Mouse (Mus musculus) hindbrain, embryonic 13.5 days (tissue): ENCODE data around the gene Mpo. TPM values are rescaled to one million over a fixed set of nuclear protein-coding genes. Genes with fewer than 3 reads are reported as not detected.

Experiments used
- ATAC-seq: fragments of 200-750 bp; cut with Nextera tagmentation; 2 replicates; pipeline ENCODE4 v1.8.0; 2017; ENCODE audit warnings: moderate TSS enrichment; ENCODE audit not compliant: low FRiP score
- H3K27ac ChIP-seq: fragments of 300-500 bp; sonication (generic); 2 replicates; pipeline ENCODE4 v1.5.1; 2015; ENCODE audit warnings: inconsistent platforms, mild to moderate bottlenecking, moderate library complexity
- H3K27me3 ChIP-seq: fragments of 300-500 bp; sonication (generic); 2 replicates; pipeline ENCODE4 v1.6.1; 2015; ENCODE audit warnings: mild to moderate bottlenecking, inconsistent platforms
- H3K36me3 ChIP-seq: fragments of 300-500 bp; sonication (generic); 2 replicates; pipeline ENCODE4 v1.6.1; 2015; ENCODE audit warnings: mild to moderate bottlenecking, inconsistent platforms
- H3K4me1 ChIP-seq: fragments of 300-500 bp; sonication (generic); replicated peaks from 2 replicates; pipeline ENCODE4 v1.6.1; 2015; ENCODE audit warnings: inconsistent platforms
- H3K4me2 ChIP-seq: fragments of 300-500 bp; sonication (generic); 2 replicates; pipeline ENCODE4 v1.6.1; 2015; ENCODE audit warnings: inconsistent platforms, mild to moderate bottlenecking, moderate library complexity
- H3K4me3 ChIP-seq: fragments of 300-500 bp; sonication (generic); 2 replicates; pipeline ENCODE4 v1.5.1; 2015; ENCODE audit warnings: mild to moderate bottlenecking, inconsistent platforms
- H3K9ac ChIP-seq: fragments of 300-500 bp; sonication (generic); 2 replicates; pipeline ENCODE4 v1.6.1; 2015; ENCODE audit warnings: mild to moderate bottlenecking, inconsistent platforms
- H3K9me3 ChIP-seq: fragments of 300-500 bp; sonication (generic); 2 replicates; pipeline ENCODE4 v1.6.1; 2016; ENCODE audit warnings: inconsistent platforms
- WGBS: fragments of 180-500 bp; shearing (Covaris S2); methylation state at CpG from one replicate; pipeline ENCODE4 v1.1.7; 2015; 5-methylcytosine and 5-hydroxymethylcytosine counted together
- polyA plus RNA-seq: library from polyadenylated mRNA; unstranded; fragments of >200 nt; fragmentation: Nextera tagmentation; extraction: Ambion mirVana; gene quantifications from 2 replicates; pipeline ENCODE4 v1.2.1, GENCODE M21; 2015

Mpo gene
- polyA plus RNA-seq, 1 experiment from 2014 or later, result 0.65 TPM

DNA sequence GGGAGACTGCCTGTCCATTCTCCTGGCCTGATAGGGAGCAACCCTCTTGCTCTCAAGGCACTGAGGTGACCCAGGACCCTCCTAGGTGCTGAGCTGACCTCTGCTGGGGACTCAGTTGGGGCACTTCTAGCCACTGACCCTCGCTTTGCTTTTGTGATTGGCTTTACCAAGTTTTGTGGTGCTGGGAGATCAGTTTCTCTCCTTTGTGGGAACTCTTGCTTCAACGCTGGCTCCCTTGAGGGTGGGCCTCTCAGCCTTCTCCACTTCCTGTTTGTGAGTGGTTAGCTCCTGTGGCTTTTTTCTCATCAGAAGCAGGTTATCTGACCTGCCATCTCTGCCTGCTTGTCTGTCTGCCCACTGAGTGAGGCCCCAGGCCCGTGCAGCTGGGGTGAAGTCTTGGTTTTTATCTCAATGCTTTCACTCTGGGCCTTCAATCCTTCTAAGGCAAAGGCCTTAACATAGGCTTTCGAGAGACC, 41.9 kb upstream of the Mpo start:
- Histone ChIP-seq H3K4me1 (no peaks in the 10 kb centered on the region), H3K36me3 (no peaks in the 10 kb centered on the region), H3K4me2 (no peak overlapping the region), H3K27ac (no peak overlapping the region), H3K4me3 (no peak overlapping the region), H3K9me3 (no peaks in the 10 kb centered on the region), H3K9ac (no peak overlapping the region), H3K27me3 (0 out of 2 replicates have a peak, but pooled peaks cover 8% of the 10 kb centered on the region)
- no peak for ATAC-seq
- 78% methylated on average over 4 of the region's 4 CpGs for WGBS

DNA sequence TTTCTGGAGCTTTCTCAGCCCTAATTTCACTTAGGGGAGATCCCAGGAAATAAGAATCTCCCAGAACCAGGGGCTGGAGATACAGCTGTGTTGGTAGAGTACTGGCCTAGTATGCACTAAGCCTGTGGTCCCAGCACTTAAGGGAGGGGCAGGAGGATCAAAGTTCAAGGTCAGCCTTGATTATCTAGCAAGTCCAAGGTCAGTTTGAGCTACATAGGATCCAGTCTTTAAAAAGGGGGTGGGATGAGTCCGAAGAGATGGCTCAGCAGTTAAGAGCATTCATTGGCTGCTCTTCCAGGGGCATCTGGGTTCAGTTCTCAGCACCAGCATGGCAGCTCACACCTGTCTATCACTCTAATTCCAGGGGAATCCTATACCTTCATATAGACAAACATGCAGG, 41.1 kb upstream of the Mpo start:
- ATAC-seq, result no peak
- Histone ChIP-seq H3K27ac (no peak overlapping the region), H3K9ac (no peak overlapping the region), H3K36me3 (no peaks in the 10 kb centered on the region), H3K27me3 (peaks cover 12% of the 10 kb centered on the region; the same call in 1 of the 2 replicates), H3K4me1 (no peaks in the 10 kb centered on the region), H3K4me2 (no peak overlapping the region), H3K9me3 (no peaks in the 10 kb centered on the region), H3K4me3 (no peak overlapping the region)
- WGBS, result 83% methylated on average over 1 of the region's 1 CpGs

DNA sequence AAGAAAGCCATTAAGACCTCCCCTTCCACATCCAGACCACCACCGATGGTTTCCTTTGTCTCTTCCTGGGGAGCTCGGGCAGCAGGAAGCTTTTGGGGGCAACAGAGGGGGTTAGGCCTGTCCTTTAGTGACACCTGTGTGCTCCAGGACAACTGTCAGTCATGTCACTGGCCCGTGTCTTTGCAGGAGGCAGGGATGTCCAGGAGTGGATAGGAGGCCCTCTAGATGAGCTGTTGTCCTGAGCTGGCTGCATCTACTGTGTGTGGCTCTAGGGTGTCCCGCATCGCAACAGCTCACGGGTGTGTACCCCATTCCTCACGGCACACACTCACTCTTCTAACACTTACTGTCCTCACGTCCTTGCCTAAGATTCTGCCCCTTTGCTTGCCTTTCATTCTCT, 40.1 kb upstream of the Mpo start:
- ATAC-seq, result no peak

DNA sequence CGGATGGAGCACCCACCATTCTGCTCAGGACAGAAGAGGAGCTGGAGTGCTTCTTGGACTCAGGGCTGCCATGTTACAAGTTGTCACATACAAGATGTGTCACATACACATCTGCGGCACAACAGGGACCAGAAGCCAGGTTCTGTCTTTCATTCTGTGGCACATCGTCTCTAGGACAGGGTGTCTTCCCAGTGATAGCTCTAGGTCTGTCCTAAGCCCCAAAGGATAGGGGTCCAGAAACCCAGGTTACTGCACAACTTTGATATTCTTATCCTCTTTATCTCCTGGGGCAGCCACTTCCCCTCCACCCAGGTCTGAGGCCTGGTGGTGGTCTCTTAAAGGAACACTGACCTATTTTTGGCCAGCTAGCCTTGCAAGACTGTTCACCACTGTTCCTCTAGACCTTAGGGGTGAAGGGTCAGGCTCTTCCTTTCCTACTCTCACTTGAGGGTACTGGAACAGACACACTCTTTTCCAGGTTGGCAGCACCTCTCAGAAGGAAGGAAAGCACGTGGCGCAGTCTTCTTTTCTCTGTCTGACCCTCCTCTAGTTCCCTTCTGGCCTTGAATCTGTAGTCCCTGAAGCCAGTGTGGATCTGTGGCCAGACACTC, 39.4 kb upstream of the Mpo start:
- Histone ChIP-seq H3K4me3 (no peak overlapping the region), H3K9me3 (no peaks in the 10 kb centered on the region), H3K27me3 (peaks cover 10% of the 10 kb centered on the region; the same call in 1 of the 2 replicates), H3K4me1 (no peaks in the 10 kb centered on the region), H3K36me3 (no peaks in the 10 kb centered on the region), H3K27ac (no peak overlapping the region), H3K9ac (no peak overlapping the region), H3K4me2 (no peak overlapping the region)
- 90% methylated on average over 5 of the region's 5 CpGs for WGBS
- ATAC-seq, result no peak

More for the DNA sequence above, 40.1 kb upstream of the Mpo start:
- H3K4me2 ChIP-seq, result no peak overlapping the region
- no peak overlapping the region for H3K27ac ChIP-seq
- H3K9ac ChIP-seq, result no peak overlapping the region
- no peaks in the 10 kb centered on the region for H3K36me3 ChIP-seq
- no peak overlapping the region for H3K4me3 ChIP-seq
- 88% methylated on average over 8 of the region's 8 CpGs for WGBS
- H3K9me3 ChIP-seq, result no peaks in the 10 kb centered on the region
- peaks cover 15% of the 10 kb centered on the region; the same call in 1 of the 2 replicates for H3K27me3 ChIP-seq
- no peaks in the 10 kb centered on the region for H3K4me1 ChIP-seq

DNA sequence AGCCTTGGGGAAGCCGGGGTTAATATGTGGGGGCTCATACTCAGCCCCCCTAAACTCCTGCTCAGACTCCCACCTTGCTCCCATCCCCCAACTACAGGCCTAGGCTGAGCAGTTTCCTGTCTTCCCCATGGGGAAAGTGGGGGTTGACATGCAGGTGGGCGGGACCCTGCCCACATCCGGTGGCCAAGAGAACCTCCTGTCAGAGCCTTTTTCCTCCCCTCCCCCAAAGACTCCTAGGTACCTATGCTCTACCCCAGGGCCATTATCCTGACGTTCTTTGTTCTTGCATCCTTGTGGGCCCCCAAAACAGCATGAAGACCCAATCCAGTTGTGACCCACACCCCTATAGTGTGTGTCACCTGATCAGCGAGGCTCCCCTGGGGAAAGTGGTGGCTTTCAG, 38.8 kb upstream of the Mpo start:
- peaks cover 6% of the 10 kb centered on the region; the same call in 1 of the 2 replicates for H3K27me3 ChIP-seq

DNA sequence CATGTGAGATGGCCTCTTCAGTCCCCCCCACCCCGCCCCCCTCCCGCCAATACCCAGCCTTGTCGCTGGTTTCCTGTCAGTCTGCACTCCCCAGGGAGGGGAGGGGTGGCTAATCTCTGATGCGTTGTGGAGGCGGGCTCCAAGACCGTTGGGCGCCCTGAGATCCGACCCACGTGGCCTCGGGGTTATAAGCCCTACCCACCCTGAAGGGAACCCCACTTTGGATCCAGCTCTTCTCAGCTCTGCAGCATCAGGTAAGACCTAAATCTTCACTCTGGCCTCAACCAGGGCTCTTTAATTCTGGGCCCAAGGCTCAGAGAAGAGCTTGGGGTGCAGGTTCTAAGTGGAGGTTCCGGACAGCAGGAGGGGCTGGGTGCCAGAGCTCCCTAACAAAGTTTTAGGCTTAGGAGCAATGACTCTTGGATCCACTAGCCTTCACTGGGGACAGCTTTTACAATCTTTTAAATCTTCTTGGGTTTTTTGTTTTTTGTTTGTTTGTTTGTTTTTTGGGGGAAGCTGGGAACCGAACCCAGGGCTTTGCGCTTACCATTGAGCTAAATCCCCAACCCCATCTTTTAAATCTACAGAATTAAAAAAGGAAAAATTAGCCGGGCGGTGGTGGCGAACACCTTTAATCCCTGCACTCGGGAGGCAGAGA, 37.9 kb upstream of the Mpo start:
- Histone ChIP-seq H3K4me3 (no peak overlapping the region), H3K4me1 (peaks cover 9% of the 10 kb centered on the region), H3K9me3 (no peaks in the 10 kb centered on the region), H3K4me2 (no peak overlapping the region), H3K27me3 (peaks cover 6% of the 10 kb centered on the region; the same call in 1 of the 2 replicates), H3K27ac (no peak overlapping the region), H3K36me3 (no peaks in the 10 kb centered on the region), H3K9ac (no peak overlapping the region)
- 80% methylated on average over 17 of the region's 17 CpGs for WGBS
- ATAC-seq, result no peak

More for the DNA sequence above, 38.8 kb upstream of the Mpo start:
- Histone ChIP-seq H3K27ac (no peak overlapping the region), H3K4me1 (peaks cover 2% of the 10 kb centered on the region), H3K36me3 (no peaks in the 10 kb centered on the region), H3K9ac (no peak overlapping the region), H3K4me3 (no peak overlapping the region), H3K9me3 (no peaks in the 10 kb centered on the region), H3K4me2 (no peak overlapping the region)
- WGBS, result 74% methylated on average over 5 of the region's 5 CpGs
- ATAC-seq, result no peak

DNA sequence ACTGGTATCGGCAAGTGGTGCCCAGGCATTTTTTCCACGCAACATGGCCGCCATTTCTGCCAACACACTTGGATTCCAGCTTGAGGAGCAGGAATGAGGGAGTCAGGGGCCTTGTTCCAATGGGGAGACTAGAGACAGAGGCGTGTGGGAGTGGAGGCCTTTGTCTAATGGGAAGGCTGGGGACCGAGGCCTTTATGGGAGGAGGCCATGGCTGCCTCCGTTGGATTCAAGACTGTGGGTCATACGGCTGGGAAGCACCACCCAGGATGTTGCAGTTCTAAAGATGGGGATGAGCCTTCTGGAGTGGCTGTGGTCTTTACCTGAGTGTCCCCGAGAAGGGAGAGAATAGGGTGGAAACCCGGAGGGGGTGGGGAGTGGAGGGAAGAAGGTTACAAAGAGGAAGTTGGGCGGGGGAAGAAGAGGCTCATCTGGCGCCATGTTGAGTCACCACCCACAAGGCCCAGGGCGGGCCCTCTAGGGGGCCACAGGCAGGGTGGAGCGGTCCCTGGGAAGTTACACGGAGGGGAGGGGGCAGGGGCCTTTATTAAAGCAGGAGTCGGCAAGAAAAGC, 37.0 kb upstream of the Mpo start:
- no peak overlapping the region for H3K4me2 ChIP-seq
- H3K9me3 ChIP-seq, result no peaks in the 10 kb centered on the region
- ATAC-seq, result no peak
- 91% methylated on average over 15 of the region's 15 CpGs for WGBS
- H3K4me3 ChIP-seq, result no peak overlapping the region
- peaks cover 9% of the 10 kb centered on the region for H3K27me3 ChIP-seq
- no peak overlapping the region for H3K27ac ChIP-seq
- H3K9ac ChIP-seq, result no peak overlapping the region
- peaks cover 17% of the 10 kb centered on the region for H3K4me1 ChIP-seq
- H3K36me3 ChIP-seq, result no peaks in the 10 kb centered on the region

DNA sequence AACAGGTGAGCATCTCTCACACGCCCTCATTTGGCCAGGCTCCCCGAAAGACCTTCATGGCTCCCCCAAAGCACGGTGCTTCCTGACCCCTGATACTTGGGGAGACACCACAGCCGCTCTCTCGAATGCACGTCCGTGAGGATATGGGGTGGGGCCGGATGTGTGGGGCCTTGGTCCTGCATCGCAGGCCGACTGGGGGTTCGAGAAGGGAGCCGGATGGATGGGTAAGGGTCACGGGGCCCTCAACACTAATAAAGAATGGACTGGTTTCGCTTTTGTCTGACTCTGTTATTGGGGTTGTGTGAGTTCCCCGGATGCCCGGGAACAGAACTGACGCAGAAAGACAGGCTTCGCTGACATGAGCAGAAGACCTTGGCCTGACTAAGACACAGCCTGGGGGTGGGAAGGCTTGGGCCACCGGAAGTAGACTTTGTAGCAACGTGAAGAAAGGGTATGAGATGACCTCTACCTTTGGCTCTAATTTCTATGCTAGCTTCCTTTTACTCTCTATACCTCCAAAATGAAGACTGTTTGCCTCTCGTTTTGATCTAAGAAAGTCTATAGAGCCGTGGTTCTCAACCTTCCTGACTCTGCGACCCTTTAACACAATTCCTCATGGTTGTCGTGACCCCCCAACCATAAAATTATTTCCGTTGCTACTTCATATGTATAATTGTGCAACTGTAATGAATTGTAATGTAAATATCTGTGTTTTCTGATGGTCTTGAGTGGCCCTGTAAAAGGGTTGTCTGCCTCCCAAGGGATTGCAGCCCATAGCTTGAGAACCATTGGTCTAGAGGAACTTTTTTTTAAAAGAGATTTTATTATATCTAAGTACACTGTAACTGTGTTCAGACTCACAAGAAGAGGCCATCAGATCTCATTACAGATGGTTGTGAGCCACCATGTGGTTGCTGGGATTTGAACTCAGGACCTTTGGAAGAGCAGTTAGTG, 36.1 kb upstream of the Mpo start:
- no peak overlapping the region for H3K9ac ChIP-seq
- no peaks in the 10 kb centered on the region for H3K36me3 ChIP-seq
- 86% methylated on average over 25 of the region's 25 CpGs for WGBS
- no peak overlapping the region for H3K4me2 ChIP-seq
- peaks cover 27% of the 10 kb centered on the region for H3K4me1 ChIP-seq
- no peak overlapping the region for H3K4me3 ChIP-seq
- H3K9me3 ChIP-seq, result no peaks in the 10 kb centered on the region
- no peak overlapping the region for H3K27ac ChIP-seq
- peaks cover 19% of the 10 kb centered on the region for H3K27me3 ChIP-seq
- no peak for ATAC-seq

DNA sequence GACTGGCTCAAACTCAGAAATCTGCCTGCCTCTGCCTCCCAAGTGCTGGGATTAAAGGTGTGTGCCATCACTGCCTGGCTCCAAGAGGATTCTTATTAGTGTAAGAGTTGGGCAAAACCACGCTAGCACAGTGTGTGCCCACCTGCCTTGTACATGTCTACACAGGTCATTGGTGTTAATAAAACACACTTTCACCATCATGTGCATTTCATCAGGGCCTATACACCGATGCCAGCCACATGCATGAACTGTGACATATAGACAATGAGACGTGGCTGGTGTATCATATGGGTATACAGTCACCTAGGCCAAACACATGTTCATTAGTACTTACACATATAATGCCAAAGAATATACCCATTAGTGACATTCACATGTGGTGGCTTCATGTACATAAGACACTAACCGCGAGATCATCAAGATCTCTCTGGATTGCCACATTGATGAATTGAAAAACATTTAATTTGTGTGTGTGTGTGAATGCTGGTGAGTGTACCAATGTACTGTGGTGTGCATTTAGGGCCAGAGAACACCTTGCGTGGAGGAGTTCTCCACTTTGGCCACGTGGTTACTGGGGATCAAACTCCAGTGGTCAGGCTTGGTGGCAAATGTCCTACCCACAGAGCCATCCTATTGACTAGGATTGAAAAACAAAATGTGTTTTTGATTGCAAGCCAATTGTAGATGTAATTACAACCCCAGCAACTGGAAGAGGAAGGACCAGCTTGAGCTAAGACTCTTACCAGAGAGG, 35.0 kb upstream of the Mpo start:
- no peak overlapping the region for H3K4me2 ChIP-seq
- no peak for ATAC-seq
- H3K27me3 ChIP-seq, result peaks cover 27% of the 10 kb centered on the region
- no peak overlapping the region for H3K4me3 ChIP-seq
- no peaks in the 10 kb centered on the region for H3K36me3 ChIP-seq
- H3K4me1 ChIP-seq, result peaks cover 37% of the 10 kb centered on the region
- H3K9me3 ChIP-seq, result no peaks in the 10 kb centered on the region
- H3K27ac ChIP-seq, result no peak overlapping the region
- H3K9ac ChIP-seq, result no peak overlapping the region
- WGBS, result 84% methylated on average over 7 of the region's 7 CpGs

DNA sequence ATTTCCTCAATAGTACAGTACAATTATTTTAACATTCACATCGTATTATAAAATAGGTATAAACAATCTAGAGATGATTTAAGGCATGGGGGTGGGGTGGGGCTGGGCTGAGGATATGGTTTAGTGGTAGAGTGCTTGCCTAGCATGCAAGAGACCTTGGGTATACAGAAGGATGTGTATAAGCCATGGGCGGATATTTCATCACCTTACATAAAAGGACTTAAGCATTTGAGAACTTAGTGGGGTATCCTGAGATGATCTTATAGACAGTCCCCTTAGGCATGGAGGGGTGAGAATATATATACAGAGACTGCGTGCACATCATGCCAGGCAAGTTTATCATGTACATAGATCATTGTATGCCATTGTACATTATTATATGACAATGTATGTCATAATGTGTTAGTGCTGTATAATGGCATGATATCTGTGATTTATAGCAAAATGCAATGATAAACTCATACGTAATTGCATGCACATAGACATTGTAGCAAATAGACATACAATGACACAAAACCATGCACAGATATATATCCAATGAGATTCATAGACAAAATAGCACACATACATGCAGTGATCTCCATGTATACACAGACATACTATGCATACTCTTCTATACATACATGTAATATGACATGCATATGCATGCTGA, 34.3 kb upstream of the Mpo start:
- no peak for ATAC-seq
- H3K4me1 ChIP-seq, result peaks cover 45% of the 10 kb centered on the region
- H3K27me3 ChIP-seq, result peaks cover 27% of the 10 kb centered on the region
- H3K27ac ChIP-seq, result no peak overlapping the region
- H3K36me3 ChIP-seq, result no peaks in the 10 kb centered on the region
- H3K4me3 ChIP-seq, result no peak overlapping the region
- WGBS, result 79% methylated on average over 4 of the region's 4 CpGs
- 0 out of 2 replicates have a peak overlapping the region, but pooled peaks have one; percentile 95 for H3K4me2 ChIP-seq
- H3K9me3 ChIP-seq, result no peaks in the 10 kb centered on the region
- no peak overlapping the region for H3K9ac ChIP-seq

DNA sequence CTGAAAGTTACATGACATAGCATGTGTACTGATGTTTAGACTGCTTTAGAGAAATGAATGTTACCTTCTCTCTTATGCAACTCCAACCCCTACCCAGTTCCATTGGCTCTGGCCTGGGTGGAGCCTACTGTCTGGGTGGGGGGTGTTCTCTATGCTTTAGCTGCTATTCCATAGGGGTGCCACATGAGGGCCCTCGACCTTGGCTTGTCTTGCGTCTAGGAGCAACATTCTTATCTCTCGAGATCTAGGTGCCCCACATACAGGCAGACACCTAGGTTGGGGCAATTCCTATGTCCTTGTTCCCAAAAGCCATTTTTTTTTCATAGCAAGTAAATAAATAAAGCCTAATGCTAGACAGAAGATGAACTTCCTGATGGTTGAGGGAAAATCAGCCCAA, 33.8 kb upstream of the Mpo start:
- Histone ChIP-seq H3K4me2 (peak overlapping the region; percentile 95), H3K27me3 (peaks cover 27% of the 10 kb centered on the region), H3K4me3 (peak overlapping the region; percentile 72; the same call in 1 of the 2 replicates), H3K36me3 (no peaks in the 10 kb centered on the region), H3K9ac (peak overlapping the region; percentile 90), H3K9me3 (no peaks in the 10 kb centered on the region), H3K27ac (peak overlapping the region; percentile 93), H3K4me1 (peaks cover 50% of the 10 kb centered on the region)
- ATAC-seq, result no peak
- 4% methylated on average over 3 of the region's 3 CpGs for WGBS
